In genomic region chr5:35141316-35141715, GRCm38 (mm10) we compare ENCODE assay signal across 14 mouse cellular contexts. TPM values are rescaled to one million over a fixed set of nuclear protein-coding genes. Genes with fewer than 3 reads are reported as not detected.
DNase-seq lines count a peak whose midpoint lies in the region; ATAC-seq and TF ChIP-seq lines count a peak whose summit lies in the region.
"Had no signal": no experiment of that assay in that cellular context is flagged by ENCODE, and none has a peak within 500 bp of the region (broad histone marks: within the 10 kb centered on the region; RNA-seq: fewer than 3 reads in every experiment).

No protein-coding gene starts in this region.

- no peaks in the 10 kb centered on the region for H3K27me3 ChIP-seq in midbrain, postnatal 0 days (ENCODE audit: insufficient read depth, low read length)
- no peaks in the 10 kb centered on the region for H3K27me3 ChIP-seq in midbrain, embryonic 15.5 days (replicated peaks)
- no peaks in the 10 kb centered on the region for H3K27me3 ChIP-seq in hindbrain, embryonic 14.5 days (ENCODE audit: control insufficient read depth, insufficient read depth, low read length)
- no peaks in the 10 kb centered on the region for H3K27me3 ChIP-seq in intestine, postnatal 0 days (replicated peaks; ENCODE audit: control insufficient read depth, insufficient read depth, low read length)

- H3K36me3 ChIP-seq in midbrain, postnatal 0 days (ENCODE audit: insufficient read depth, low read length), result no peaks in the 10 kb centered on the region
- H3K36me3 ChIP-seq in midbrain, embryonic 15.5 days (replicated peaks), result no peaks in the 10 kb centered on the region
- no peaks in the 10 kb centered on the region for H3K36me3 ChIP-seq in hindbrain, embryonic 14.5 days (replicated peaks; ENCODE audit: control insufficient read depth, insufficient read depth)
- no peaks in the 10 kb centered on the region for H3K36me3 ChIP-seq in intestine, postnatal 0 days (ENCODE audit: control insufficient read depth, insufficient read depth)
- H3K36me3 ChIP-seq: embryonic facial prominence, embryonic 12.5 days had no signal

- WGBS in midbrain, postnatal 0 days, result 27% methylated on average over 3 of the region's 3 CpGs
- WGBS in midbrain, embryonic 15.5 days, result 40% methylated on average over 3 of the region's 3 CpGs
- 32% methylated on average over 3 of the region's 3 CpGs for WGBS in hindbrain, embryonic 14.5 days
- 42% methylated on average over 3 of the region's 3 CpGs for WGBS in intestine, postnatal 0 days

- H3K27ac ChIP-seq in midbrain, postnatal 0 days (ENCODE audit: low read depth, low read length), result no peak overlapping the region
- no peak overlapping the region; the same call in 1 of the 2 replicates for H3K27ac ChIP-seq in midbrain, embryonic 15.5 days
- H3K27ac ChIP-seq in hindbrain, embryonic 14.5 days, result peak overlapping the region; percentile 26; the same call in 1 of the 2 replicates
- no peak overlapping the region for H3K27ac ChIP-seq in intestine, postnatal 0 days (ENCODE audit: low read depth, low read length)
- H3K27ac ChIP-seq: embryonic facial prominence, embryonic 12.5 days had no signal

- no peaks in the 10 kb centered on the region for H3K4me1 ChIP-seq in midbrain, postnatal 0 days (ENCODE audit: insufficient read depth, low read length)
- H3K4me1 ChIP-seq in midbrain, embryonic 15.5 days, result peaks cover 6% of the 10 kb centered on the region; the same call in 1 of the 2 replicates
- H3K4me1 ChIP-seq in hindbrain, embryonic 14.5 days (replicated peaks; ENCODE audit: control insufficient read depth, insufficient read depth, low read length), result peaks cover 10% of the 10 kb centered on the region; the same call in 1 of the 2 replicates
- H3K4me1 ChIP-seq in intestine, postnatal 0 days (replicated peaks; ENCODE audit: control insufficient read depth, insufficient read depth, low read length), result no peaks in the 10 kb centered on the region

- H3K9me3 ChIP-seq in midbrain, postnatal 0 days (ENCODE audit: low read length), result no peaks in the 10 kb centered on the region
- no peaks in the 10 kb centered on the region for H3K9me3 ChIP-seq in midbrain, embryonic 15.5 days
- no peaks in the 10 kb centered on the region for H3K9me3 ChIP-seq in hindbrain, embryonic 14.5 days (ENCODE audit: control insufficient read depth, low read length)
- no peaks in the 10 kb centered on the region for H3K9me3 ChIP-seq in intestine, postnatal 0 days (ENCODE audit: control insufficient read depth)
- H3K9me3 ChIP-seq: embryonic facial prominence, embryonic 12.5 days; megakaryocyte, embryonic 14.5 days had no signal

- no peak for TF ChIP-seq CTCF in midbrain, postnatal 0 days (IDR thresholded peaks at IDR 0.05)
- no peak for TF ChIP-seq CTCF in intestine, postnatal 0 days (IDR thresholded peaks at IDR 0.05; ENCODE audit: low read depth)

- no peak overlapping the region for H3K9ac ChIP-seq in midbrain, postnatal 0 days (replicated peaks; ENCODE audit: low read length, poor library complexity, severe bottlenecking)
- H3K9ac ChIP-seq in midbrain, embryonic 15.5 days, result no peak overlapping the region
- no peak overlapping the region for H3K9ac ChIP-seq in hindbrain, embryonic 14.5 days
- H3K9ac ChIP-seq in intestine, postnatal 0 days (ENCODE audit: low read depth, low read length), result no peak overlapping the region
- H3K9ac ChIP-seq: embryonic facial prominence, embryonic 12.5 days had no signal

- H3K4me3 ChIP-seq in midbrain, postnatal 0 days (ENCODE audit: low read depth, low read length), result no peak overlapping the region
- no peak overlapping the region for H3K4me3 ChIP-seq in midbrain, embryonic 15.5 days
- no peak overlapping the region for H3K4me3 ChIP-seq in hindbrain, embryonic 14.5 days (replicated peaks; ENCODE audit: low read length)
- H3K4me3 ChIP-seq in intestine, postnatal 0 days (ENCODE audit: low read depth, low read length), result no peak overlapping the region
- H3K4me3 ChIP-seq: embryonic facial prominence, embryonic 12.5 days; megakaryocyte, embryonic 14.5 days had no signal

- no peak for ATAC-seq in midbrain, postnatal 0 days (ENCODE audit: low FRiP score)
- ATAC-seq in midbrain, embryonic 15.5 days (replicated peaks), result no peak
- ATAC-seq in hindbrain, embryonic 14.5 days (ENCODE audit: low FRiP score), result no peak
- no peak for ATAC-seq in intestine, postnatal 0 days

- DNase-seq in cerebellum, adult 18-20 months, result peak; percentile 72 to 75
- no peak for DNase-seq in cerebellum, adult 11 months
- DNase-seq in midbrain, postnatal 0 days (ENCODE audit: low spot score), result peak; percentile 62
- no peak for DNase-seq in hindbrain, embryonic 14.5 days (ENCODE audit: low spot score)
- DNase-seq in left cerebral cortex, postnatal 25 days (ENCODE audit: low spot score in 2 of 2), result peak; percentile 72 to 91
- no peak for DNase-seq in retina, postnatal 1 day
- DNase-seq: gastrocnemius, postnatal 14 days; kidney, adult 8-10 months; lung, adult 2 months; spleen, adult 18-20 months had no signal

- intact Hi-C loops in left cerebral cortex, postnatal 25 days (cut with DNase I), result loop anchor here (5.0 kb wide), 1 partner anchor 191 kb away; no protein-coding TSS in a partner anchor

- H3K4me2 ChIP-seq in midbrain, postnatal 0 days (ENCODE audit: low read depth, low read length, poor library complexity, severe bottlenecking), result no peak overlapping the region
- no peak overlapping the region for H3K4me2 ChIP-seq in midbrain, embryonic 15.5 days
- no peak overlapping the region for H3K4me2 ChIP-seq in hindbrain, embryonic 14.5 days (replicated peaks)
- H3K4me2 ChIP-seq in intestine, postnatal 0 days (replicated peaks; ENCODE audit: low read depth), result no peak overlapping the region
- H3K4me2 ChIP-seq: embryonic facial prominence, embryonic 12.5 days had no signal

RNA-seq across cellular contexts. Expression of gene Lrpap1, which starts 35.8 kb away (rescaled TPM):
- total RNA-seq in midbrain, postnatal 0 days (2014; rRNA removed), result 78.9 and 89.1 TPM in 2 replicates
- 177 and 189 TPM in 2 replicates for polyA plus RNA-seq in midbrain, postnatal 0 days (2015; fragmentation: Nextera tagmentation; extraction: Ambion mirVana)
- 125 and 135 TPM in 2 replicates for polyA plus RNA-seq in midbrain, embryonic 15.5 days (2015; fragmentation: Nextera tagmentation; extraction: Ambion mirVana)
- polyA plus RNA-seq in hindbrain, embryonic 14.5 days (2014; fragmentation: Nextera tagmentation; extraction: Ambion mirVana), result 150 and 160 TPM in 2 replicates
- 100 to 1,000 TPM; 128 to 143 TPM for total RNA-seq in left cerebral cortex, postnatal 25 days (2021)
- 47.7 and 50.6 TPM in 2 replicates for polyA plus RNA-seq in intestine, postnatal 0 days (2015; fragmentation: Nextera tagmentation; extraction: Ambion mirVana)

Comparison
In these comparisons a context has a peak if more than half of its experiments do, and no peak if none do; other contexts are left out.
1. DNase-seq: peak in cerebellum, adult 18-20 months (2 of 2), midbrain, postnatal 0 days (single experiment) and left cerebral cortex, postnatal 25 days (2 of 2); none in cerebellum, adult 11 months (single experiment), hindbrain, embryonic 14.5 days (single experiment) and retina, postnatal 1 day (single experiment).